Mouse (Mus musculus): ENCODE measurements around the gene Dok5.

DNA sequence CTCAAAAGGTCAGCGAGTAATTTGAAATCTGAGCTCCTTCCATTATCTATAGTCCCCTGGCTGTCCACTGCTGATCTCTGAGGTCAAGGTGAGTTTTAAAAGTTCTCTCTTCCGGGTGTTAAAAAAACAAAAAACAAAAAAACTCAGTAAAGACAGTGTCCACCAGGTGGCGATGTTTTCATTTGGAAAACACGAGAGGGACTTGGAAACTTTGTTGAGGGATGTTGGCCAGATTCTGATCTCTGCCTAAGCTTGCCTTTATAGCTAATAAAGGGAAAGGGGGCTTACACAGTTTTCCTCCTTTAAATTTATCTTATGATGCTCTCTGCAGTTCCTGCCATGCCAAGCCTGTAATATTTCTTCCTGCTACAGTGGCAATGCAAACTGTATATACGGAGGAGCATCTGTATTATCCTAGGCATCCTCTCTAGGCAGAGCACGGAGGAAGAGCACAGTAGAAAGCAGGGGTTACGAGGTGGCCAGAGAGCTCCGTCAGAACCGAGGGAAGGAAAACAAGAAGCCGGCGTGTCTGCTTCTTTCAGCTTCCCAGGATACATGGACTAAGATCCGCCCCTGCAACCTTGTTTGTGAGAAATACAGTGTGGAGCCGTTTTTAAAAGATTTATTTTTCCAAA lies 181.1 kb downstream of the Dok5 start:
- TF ChIP-seq NRF1 (IDR thresholded peaks at IDR 0.05; ENCODE audit: insufficient read depth, low read depth, low read length, poor library complexity, severe bottlenecking) (no peak), MAZ (IDR thresholded peaks at IDR 0.05; ENCODE audit: low read depth, low read length) (no peak), NELFE (IDR thresholded peaks at IDR 0.05; ENCODE audit: low read depth, low read length) (no peak), ZMIZ1 (IDR thresholded peaks at IDR 0.05; ENCODE audit: low read depth, low read length) (no peak), EP300 (IDR thresholded peaks at IDR 0.05; ENCODE audit: low read depth in 1 of 2, low read length in 2 of 2) (no peak), SIN3A (IDR thresholded peaks at IDR 0.05; ENCODE audit: low read length) (no peak), CTCF (IDR thresholded peaks at IDR 0.05 in 2 of 3, conservative IDR thresholded peaks at IDR 0.05 in 1 of 3; ENCODE audit: control insufficient read depth in 1 of 3, insufficient read depth in 1 of 3, low read depth in 2 of 3, low read length in 3 of 3, poor library complexity in 1 of 3, severe bottlenecking in 1 of 3) (peak in 1 of 3 experiments; percentile 33; a peak in 2 of 6 replicates), MAX (IDR thresholded peaks at IDR 0.05; ENCODE audit: low read length) (no peak), USF1 (IDR thresholded peaks at IDR 0.05; ENCODE audit: low read depth, low read length) (no peak), POLR2A (IDR thresholded peaks at IDR 0.05; ENCODE audit: control insufficient read depth in 1 of 2, insufficient read depth in 1 of 2, low read depth in 1 of 2, low read length in 2 of 2, poor library complexity in 1 of 2) (no peak), KAT2A (conservative IDR thresholded peaks at IDR 0.05; ENCODE audit: low read depth, low read length) (no peak), MAFK (IDR thresholded peaks at IDR 0.05; ENCODE audit: borderline replicate concordance, low read depth, low read length) (no peak), ZNF384 (IDR thresholded peaks at IDR 0.05; ENCODE audit: low read depth, low read length) (no peak)
